Mouse (Mus musculus) brain, embryonic 14.5 days (tissue): ENCODE results near the gene Dcp1a.

ENCODE experiments used
- CTCF ChIP-seq: fragments of 200-500 bp; IDR thresholded peaks from 2 replicates; pipeline ENCODE4 v1.5.1; 2012; ENCODE audit warnings: inconsistent platforms, mild to moderate bottlenecking, moderate library complexity, borderline replicate concordance; ENCODE audit not compliant: insufficient read depth, insufficient read length; ENCODE audit errors: extremely low read depth
- POLR2A ChIP-seq: fragments of 200-500 bp; IDR thresholded peaks from 2 replicates; pipeline ENCODE4 v1.6.1; 2012; ENCODE audit warnings: mild to moderate bottlenecking, inconsistent platforms, borderline replicate concordance; ENCODE audit not compliant: poor library complexity, insufficient read depth, insufficient read length, severe bottlenecking; ENCODE audit errors: extremely low read depth

DNA sequence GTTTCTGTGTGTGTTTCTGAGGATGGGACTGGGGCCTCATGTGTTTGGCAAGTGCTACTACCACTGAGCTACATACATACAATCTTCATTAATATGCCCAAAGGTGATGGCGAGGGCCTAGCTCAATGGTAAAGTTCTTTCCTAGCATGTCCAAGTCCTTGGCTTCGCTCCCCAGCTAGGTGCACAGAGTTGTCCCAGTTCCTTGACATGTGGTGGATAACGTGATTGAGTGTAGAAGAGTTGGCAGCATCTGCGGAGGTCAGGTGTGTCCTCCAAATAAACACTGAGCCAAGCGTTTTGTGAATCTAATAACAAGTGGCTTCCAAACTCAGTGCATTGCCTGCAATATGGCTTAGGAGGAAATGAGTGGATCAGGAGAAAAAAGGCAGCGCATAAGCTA lies 87.0 kb downstream of the Dcp1a start:
- TF ChIP-seq CTCF: no peak
- TF ChIP-seq POLR2A: no peak
